Mouse (Mus musculus) adrenal gland (tissue): Measurements from ENCODE around the gene Gm10382.
"Not testable (repeated sequence)": the region's sequence is repeated elsewhere in the genome, so short reads cannot be mapped to it uniquely, and the experiment has no call there.

Source experiments
- intact Hi-C: fragments of 180-260 bp; cut with DNase I; formaldehyde crosslinking; loops from one replicate; pipeline ENCODE4 v1.15.1; 2025

Gm10382 gene

DNA sequence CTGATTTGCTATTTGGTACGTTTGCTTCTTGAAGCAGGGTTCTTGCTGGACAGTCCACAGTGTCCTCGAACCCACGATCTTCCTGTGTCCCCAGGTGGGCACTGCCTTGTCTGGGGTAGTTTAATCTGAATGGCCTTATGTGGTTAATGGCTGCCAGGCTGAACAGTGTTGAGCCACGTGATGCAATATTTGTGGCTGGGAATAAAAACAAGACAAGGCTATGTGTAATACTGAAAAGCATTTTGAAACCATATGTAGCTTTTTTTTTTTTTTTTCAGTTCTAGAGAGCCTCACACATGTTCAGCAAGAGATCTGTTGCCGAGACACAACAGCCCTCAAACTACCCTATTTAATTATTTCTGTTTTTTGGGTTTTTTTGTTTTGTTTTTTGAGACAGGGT, 21.0 kb upstream of the Gm10382 start:
- intact Hi-C loops = loop anchor here (2.0 to 5.0 kb wide), 2 partner anchors 95 to 466 kb away; no protein-coding TSS in a partner anchor

DNA sequence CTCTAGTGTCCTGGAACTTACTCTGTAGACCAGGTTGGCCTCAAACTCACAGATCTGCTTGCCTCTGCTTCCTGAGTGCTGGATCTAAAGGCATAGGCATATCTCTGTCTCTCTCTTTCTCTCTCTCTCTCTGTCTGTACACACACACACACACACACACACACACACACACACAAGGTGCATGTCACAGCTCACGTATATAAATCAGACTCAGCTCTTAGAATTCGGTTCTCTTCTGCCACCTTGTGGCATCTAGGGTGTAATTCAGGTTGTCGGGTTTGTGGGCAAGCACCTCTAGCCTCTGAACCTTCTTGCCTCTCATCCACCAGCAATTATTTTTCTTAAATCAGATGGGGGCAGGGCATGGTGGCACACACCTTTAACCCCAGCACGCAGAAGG, 20.6 kb upstream of the Gm10382 start:
- intact Hi-C loops = loop anchor here (2.0 to 5.0 kb wide), 2 partner anchors 96 to 466 kb away; no protein-coding TSS in a partner anchor

DNA sequence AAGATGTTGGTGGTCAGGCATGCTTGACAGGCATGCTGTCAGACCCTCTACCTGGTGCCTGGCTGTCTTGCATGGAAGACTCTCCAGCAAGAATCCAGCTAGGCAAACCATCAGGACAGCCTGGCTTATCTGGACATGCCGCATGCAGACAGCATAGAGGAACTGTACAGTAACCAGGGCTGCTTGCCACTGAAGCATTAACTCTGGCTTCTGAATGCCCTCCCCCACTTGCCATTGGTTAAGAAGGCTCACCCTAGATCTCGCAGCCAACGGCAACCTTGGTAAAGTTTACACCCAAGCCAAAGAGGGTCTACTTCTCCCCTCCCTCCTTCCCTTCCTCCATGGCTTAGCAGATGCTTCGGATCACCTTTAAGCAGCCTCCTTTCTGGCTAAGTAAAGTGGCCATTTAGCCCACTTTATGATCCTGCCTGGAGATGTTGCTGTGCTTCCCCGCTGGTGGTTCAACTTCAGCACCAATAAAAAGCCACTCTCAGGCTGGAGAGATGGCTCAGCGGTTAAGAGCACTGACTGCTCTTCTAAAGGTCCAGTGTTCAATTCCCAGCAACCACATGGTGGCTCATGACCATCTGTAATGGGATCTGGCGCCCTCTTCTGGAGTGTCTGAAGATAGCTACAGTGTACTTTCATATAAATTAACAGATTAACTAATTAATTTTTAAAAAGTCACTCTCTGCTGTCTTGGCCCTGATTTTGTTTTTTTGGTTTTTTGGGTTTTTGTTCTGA, 18.0 kb upstream of the Gm10382 start:
- intact Hi-C loops = no loop called here

DNA sequence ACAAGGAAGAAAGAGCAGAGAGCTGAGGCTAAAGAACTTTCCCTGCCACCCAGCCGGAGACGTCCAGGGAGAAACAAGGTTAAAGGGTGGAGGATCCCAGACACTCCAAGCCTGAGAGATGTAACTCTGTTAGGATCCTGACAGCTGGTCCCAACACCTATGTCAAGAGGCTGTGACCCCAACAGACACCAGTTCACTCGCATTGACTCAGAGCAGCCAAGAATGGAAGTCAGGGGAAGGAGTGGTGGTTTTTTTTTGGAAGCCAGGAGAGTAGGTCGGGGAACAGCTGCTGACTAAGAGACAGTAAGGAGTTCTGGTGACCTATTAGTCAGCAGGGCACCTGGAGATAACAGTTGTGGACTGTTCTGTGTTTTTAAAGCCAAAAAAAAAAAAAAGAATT, 17.1 kb upstream of the Gm10382 start:
- intact Hi-C loops = no loop called here

GRCm38 (mm10) chr5:125375871-125376270, 13.3 kb upstream of the Gm10382 start:
- intact Hi-C loops = no loop called here

DNA sequence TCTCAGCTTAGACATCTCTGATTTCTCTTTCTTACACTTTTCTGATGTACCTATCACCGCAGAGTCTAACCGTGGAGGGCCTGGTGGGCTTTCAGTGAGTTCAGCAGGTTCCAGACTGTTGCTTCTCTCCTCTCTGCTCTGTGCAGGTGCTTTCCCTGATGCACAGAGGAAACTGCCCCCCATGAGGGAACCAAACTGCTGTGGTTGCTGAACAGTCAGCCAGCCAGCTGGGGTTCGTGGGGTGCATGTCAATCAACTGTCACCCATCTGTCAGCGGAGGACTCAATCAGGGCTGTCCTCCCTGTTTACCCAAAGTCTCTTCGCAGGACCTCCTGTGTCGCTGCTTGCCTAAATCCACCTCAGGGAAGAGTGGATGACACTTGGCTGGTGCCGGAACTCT, 11.9 kb upstream of the Gm10382 start:
- intact Hi-C loops = no loop called here

- intact Hi-C loops = no loop called here
Observed at GRCm38 (mm10) chr5:125378919-125379318, 10.2 kb upstream of the Gm10382 start.

DNA sequence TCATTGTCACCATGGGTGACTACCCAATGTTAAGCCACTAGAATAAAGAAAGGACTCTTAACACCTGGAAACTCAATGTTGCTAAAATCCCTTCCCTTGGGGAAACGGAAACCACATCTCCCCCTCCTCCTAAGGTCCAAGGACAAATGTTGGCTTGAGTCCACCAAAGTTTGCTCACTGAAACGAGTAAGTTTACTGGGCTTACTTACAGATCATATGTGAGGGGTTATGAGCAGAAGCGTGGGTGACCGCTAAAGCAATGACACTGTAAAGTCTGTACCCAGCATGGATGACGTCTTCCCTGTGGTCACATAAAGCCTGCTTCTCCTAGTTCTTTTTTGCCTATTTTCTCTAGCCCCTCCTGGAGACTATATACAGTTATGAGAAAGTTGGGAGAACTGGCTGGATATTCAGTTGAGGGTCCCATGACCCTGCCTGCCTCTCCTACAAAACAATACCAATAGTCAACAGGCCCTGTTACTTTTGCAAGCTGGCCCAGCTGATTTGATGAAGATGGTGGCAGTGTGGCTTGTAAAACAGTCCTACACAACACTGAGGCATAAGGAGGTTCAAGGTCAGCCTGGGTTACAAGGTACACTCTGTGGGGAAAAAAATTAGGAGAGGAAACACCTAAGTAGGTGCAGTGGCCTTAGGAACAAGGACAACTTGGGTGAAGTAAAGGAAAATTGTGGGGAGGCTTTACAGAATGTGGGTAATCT, 7.0 kb upstream of the Gm10382 start:
- intact Hi-C loops = loop anchor here (5.0 kb wide), 1 partner anchor 80 kb away; no protein-coding TSS in a partner anchor

DNA sequence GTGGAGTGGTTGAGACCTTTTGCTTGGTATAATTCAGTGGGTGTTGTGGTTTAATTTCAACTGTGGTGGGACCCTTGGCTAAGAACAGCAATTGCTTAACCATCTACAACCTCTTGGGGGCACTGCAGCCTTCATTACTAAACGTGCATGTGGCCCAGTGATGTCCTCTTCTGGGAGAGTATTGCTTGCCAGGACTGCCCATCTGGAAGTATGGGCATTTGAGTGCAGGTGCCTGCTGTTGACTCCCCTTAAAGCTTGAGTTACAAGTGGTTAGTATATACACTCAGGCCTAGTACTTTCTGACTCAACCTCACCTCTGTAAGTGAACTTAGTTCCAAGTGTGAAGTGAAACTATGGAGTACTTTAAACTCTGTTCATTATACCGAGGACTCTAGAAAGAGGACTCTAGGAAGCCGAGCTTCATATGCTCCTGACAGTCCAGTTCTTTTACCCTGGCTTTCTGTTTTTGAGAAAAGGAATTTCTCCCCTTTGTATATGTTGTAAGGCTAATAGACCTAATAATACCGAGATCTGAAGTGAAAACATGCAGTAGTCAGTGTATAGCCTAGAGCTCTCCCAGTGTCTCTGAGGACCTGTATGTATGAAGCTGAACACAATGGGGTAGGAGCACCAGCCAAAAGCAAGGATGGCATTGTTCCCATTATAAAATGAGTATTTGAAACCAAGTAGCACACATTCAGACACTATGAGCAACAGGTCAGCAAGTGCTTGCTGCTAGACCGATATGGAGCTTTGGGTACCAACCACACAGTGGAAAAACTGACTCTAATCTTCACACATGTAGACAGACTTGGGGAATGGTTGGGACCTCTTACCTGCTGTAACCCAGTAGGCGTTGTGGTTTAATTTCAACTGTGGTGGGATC, 6.2 kb upstream of the Gm10382 start:
- intact Hi-C loops = loop anchor here (5.0 kb wide), 1 partner anchor 79 kb away; no protein-coding TSS in a partner anchor

DNA sequence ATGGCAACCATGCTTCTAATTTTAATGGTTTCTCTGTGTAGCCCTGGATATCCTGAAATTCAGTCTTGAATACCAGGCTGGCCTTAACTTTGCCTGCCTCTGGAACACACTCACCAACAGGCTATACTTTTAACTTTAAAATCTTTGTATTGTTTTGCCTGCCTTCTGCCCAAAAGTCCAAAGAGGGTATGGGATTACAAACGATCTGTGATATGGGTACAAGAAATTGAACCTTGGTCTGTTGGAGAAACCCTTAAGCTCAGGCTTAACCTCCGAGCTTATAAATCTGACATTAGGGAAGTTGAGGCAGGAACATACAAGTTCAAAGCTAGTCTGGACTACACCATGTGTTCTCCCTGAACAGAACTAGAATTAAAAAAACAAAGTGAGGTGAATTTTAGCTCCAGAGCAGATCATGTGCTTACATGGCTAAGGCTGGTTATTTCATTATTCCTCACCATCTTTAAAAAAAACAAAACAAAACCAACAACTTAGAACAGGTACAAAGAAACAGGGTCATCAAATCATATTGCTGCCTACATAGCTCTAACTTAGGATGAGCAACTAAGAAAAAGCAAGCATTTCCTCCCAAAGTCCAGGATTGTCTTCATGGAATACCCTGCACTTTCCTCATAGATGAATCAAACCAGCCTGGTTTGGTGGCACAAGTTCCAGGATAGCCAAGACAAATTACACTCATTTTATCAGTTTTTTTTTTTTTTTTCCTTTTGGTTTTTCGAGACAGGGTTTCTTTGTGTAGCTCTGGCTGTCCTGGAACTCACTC, 5.3 kb upstream of the Gm10382 start:
- intact Hi-C loops = loop anchor here (5.0 kb wide), 1 partner anchor 78 kb away; no protein-coding TSS in a partner anchor

DNA sequence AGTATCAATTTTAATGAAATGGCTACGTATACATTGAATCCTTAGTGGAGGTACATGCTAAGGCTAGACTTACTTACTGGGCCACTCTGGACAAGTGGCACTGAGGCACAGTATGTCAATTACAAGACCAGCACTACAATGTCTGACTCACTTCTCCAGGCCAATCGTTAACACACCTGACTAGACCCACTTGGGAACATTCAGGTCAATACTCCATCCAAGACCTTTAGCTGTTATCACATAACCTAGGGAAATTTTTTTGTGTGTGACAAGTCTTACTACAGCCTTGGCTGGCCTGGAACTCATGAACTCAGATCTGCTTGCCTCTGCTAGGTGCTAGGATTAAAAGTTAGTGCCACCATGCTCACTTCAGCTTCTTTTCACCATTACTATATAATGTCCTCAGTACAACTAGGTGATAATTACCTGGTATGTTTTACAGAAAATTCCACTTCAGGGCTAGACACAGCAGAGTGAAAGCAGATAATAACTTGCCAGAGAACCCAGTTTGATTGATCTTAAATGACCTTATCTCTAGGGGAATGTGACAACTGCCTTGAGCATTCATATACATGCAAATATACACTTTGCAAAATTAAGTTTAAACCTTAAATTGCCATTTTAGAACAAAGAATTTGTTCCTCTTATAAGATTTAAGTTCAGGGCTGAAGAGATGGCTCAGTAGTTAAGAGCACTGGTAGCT, 4.5 kb upstream of the Gm10382 start:
- intact Hi-C loops = loop anchor here (5.0 kb wide), 1 partner anchor 78 kb away; no protein-coding TSS in a partner anchor

GRCm38 (mm10) chr5:125385215-125385940, 3.7 kb upstream of the Gm10382 start:
- intact Hi-C loops = no loop called here

GRCm38 (mm10) chr5:125387295-125387694, 1.8 kb upstream of the Gm10382 start:
- intact Hi-C loops = not testable (repeated sequence)

GRCm38 (mm10) chr5:125388358-125389092, 597 bp upstream of the Gm10382 start:
- intact Hi-C loops = loop anchor here (1.0 kb wide), 1 partner anchor 17 kb away; no protein-coding TSS in a partner anchor

GRCm38 (mm10) chr5:125389579-125390441, 688 bp downstream of the Gm10382 start, which contains the start of gene Ubc:
Gene Ubc, minus strand, starts transcription at chr5:125390202.
- intact Hi-C loops = loop anchor here (1.0 kb wide), 1 partner anchor 15 kb away; no protein-coding TSS in a partner anchor

DNA sequence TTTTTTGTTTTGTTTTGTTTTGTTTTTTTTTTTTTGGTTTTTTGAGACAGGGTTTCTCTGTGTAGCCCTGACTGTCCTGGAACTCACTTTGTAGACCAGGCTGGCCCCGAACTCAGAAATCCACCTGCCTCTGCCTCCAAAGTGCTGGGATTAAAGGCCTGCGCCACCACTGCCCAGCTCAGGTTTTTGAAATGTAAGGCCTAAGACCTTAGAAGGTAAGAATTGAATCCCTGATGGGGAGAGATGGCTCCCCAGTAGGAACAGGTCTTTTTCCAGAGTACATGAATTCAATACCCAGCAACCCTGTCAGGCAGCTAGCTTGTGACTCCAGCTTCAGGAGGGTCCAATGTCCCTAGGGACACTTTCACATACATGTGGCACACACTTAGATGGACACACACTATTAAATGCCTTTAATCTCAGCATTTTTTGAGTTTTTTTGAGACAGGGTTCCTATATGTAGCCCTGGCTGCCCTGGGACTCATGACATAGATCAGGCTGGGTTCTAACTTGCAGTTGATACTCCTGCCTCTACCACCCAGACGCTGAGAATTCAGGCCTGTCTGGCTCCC, 1.9 kb downstream of the Gm10382 start:
- intact Hi-C loops = no loop called here

GRCm38 (mm10) chr5:125391609-125392008, 2.5 kb downstream of the Gm10382 start:
- intact Hi-C loops = no loop called here
